Mouse (Mus musculus): ENCODE results near the gene Smarcd2. TPM values are rescaled to one million over a fixed set of nuclear protein-coding genes. Genes with fewer than 3 reads are reported as not detected.
"Not testable (repeated sequence)": the region's sequence is repeated elsewhere in the genome, so short reads cannot be mapped to it uniquely, and the experiment has no call there.

Gene Smarcd2
- total RNA-seq, 2 experiments from 2014 or later: 13.8 to 14.1 TPM

GRCm38 (mm10) chr11:106256775-106257174, 16.0 kb downstream of the Smarcd2 start:
- intact Hi-C loops (cut with DNase I): no loop called here
- peak in 1 of 2 experiments; percentile 33 for DNase-seq (ENCODE audit: extremely low spot score in 1 of 2, low spot score in 2 of 2)

GRCm38 (mm10) chr11:106255685-106256451, 16.9 kb downstream of the Smarcd2 start, which contains the start of the genes Ftsj3 and Psmc5:
Ftsj3 (minus strand) TSS chr11:106256079.
Psmc5 (plus strand) TSS chr11:106256154.
- intact Hi-C loops (cut with DNase I): no loop called here
- DNase-seq (ENCODE audit: extremely low spot score in 1 of 2, low spot score in 2 of 2): peak; percentile 97 to 99

- intact Hi-C loops (cut with DNase I): no loop called here
- DNase-seq (ENCODE audit: extremely low spot score in 1 of 2, low spot score in 2 of 2): peak in 1 of 2 experiments; percentile 36
Observed at GRCm38 (mm10) chr11:106255174-106255573, 17.6 kb downstream of the Smarcd2 start.

GRCm38 (mm10) chr11:106254767-106255166, 18.0 kb downstream of the Smarcd2 start:
- no peak for DNase-seq (ENCODE audit: extremely low spot score in 1 of 2, low spot score in 2 of 2)
- intact Hi-C loops (cut with DNase I): no loop called here

- intact Hi-C loops (cut with DNase I): no loop called here
- DNase-seq (ENCODE audit: extremely low spot score in 1 of 2, low spot score in 2 of 2): no peak
Observed at GRCm38 (mm10) chr11:106249326-106249725, 23.4 kb downstream of the Smarcd2 start.

- no peak for DNase-seq (ENCODE audit: extremely low spot score in 1 of 2, low spot score in 2 of 2)
- intact Hi-C loops (cut with DNase I): no loop called here
Observed at GRCm38 (mm10) chr11:106246834-106247233, 25.9 kb downstream of the Smarcd2 start.

- intact Hi-C loops (cut with DNase I); DNase-seq (ENCODE audit: extremely low spot score in 1 of 2, low spot score in 2 of 2): not testable (repeated sequence)
Observed at GRCm38 (mm10) chr11:106233978-106234377, 38.8 kb downstream of the Smarcd2 start.

GRCm38 (mm10) chr11:106220603-106221002, 52.2 kb downstream of the Smarcd2 start:
- DNase-seq (ENCODE audit: extremely low spot score in 1 of 2, low spot score in 2 of 2): no peak
- intact Hi-C loops (cut with DNase I): no loop called here

- peak; percentile 90 to 96 for DNase-seq (ENCODE audit: extremely low spot score in 1 of 2, low spot score in 2 of 2)
- intact Hi-C loops (cut with DNase I): no loop called here
Observed at GRCm38 (mm10) chr11:106216730-106217490, 55.9 kb downstream of the Smarcd2 start, which contains the start of gene Ddx42. Ddx42 (plus strand) TSS chr11:106216926.

- peak; percentile 97 to 98 for DNase-seq (ENCODE audit: extremely low spot score in 1 of 2, low spot score in 2 of 2)
- intact Hi-C loops (cut with DNase I): no loop called here
Observed at GRCm38 (mm10) chr11:106215927-106216729, 56.6 kb downstream of the Smarcd2 start, which contains the start of gene Ccdc47. Ccdc47 (minus strand) TSS chr11:106216344.

GRCm38 (mm10) chr11:106215450-106215859, 57.3 kb downstream of the Smarcd2 start:
- intact Hi-C loops (cut with DNase I): no loop called here
- no peak for DNase-seq (ENCODE audit: extremely low spot score in 1 of 2, low spot score in 2 of 2)

- intact Hi-C loops (cut with DNase I): no loop called here
Observed at GRCm38 (mm10) chr11:106214856-106215255, 57.9 kb downstream of the Smarcd2 start.

More at GRCm38 (mm10) chr11:106214856-106215255, 57.9 kb downstream of the Smarcd2 start:
- peak in 1 of 2 experiments; percentile 24 for DNase-seq (ENCODE audit: extremely low spot score in 1 of 2, low spot score in 2 of 2)

Other genes with a start within 250 kb of the Smarcd2 start
- gene Dcaf7, start 236.1 kb downstream of the Smarcd2 start, total RNA-seq (2021): 100 to 1,000 TPM; 228 to 235 TPM
- gene Taco1, start 206.9 kb downstream of the Smarcd2 start, total RNA-seq (2021): 10 to 100 TPM; 14.0 TPM
- 10 to 100 TPM; 23.0 to 23.6 TPM for gene Map3k3, start 188.4 kb downstream of the Smarcd2 start, total RNA-seq (2021)
- 1 to 10 TPM in 1 of 2 experiments, not detected in 1; 1.5 TPM for gene Gm10840, start 112.1 kb downstream of the Smarcd2 start, total RNA-seq (2021)
- gene Limd2, start 112.1 kb downstream of the Smarcd2 start, total RNA-seq (2021): 10 to 100 TPM; 79.4 to 89.1 TPM
- gene Strada, start 70.8 kb downstream of the Smarcd2 start, total RNA-seq (2021): 10 to 100 TPM; 27.5 to 28.2 TPM
- gene Ccdc47, start 56.6 kb downstream of the Smarcd2 start, total RNA-seq (2021): 10 to 100 TPM; 77.3 to 85.3 TPM
- 10 to 100 TPM; 67.9 to 72.7 TPM for gene Ddx42, start 56.0 kb downstream of the Smarcd2 start, total RNA-seq (2021)
- gene Ftsj3, start 16.9 kb downstream of the Smarcd2 start, total RNA-seq (2021): 10 to 100 TPM; 31.0 to 32.8 TPM
- gene Psmc5, start 16.8 kb downstream of the Smarcd2 start, total RNA-seq (2021): 100 to 1,000 TPM; 127 to 134 TPM
- gene Tcam1, start 3.7 kb upstream of the Smarcd2 start, total RNA-seq (2021): under 1 TPM; 0.21 to 0.22 TPM
- gene Gh, start 28.9 kb upstream of the Smarcd2 start, total RNA-seq (2021): not detected
- under 1 TPM; 0.58 to 0.79 TPM for gene Cd79b, start 41.8 kb upstream of the Smarcd2 start, total RNA-seq (2021)
- gene Scn4a, start 80.3 kb upstream of the Smarcd2 start, total RNA-seq (2021): under 1 TPM; 0.09 to 0.34 TPM
- not detected for gene Prr29, start 92.5 kb upstream of the Smarcd2 start, total RNA-seq (2021)
- 1 to 10 TPM; 4.8 to 5.6 TPM for gene Icam2, start 115.1 kb upstream of the Smarcd2 start, total RNA-seq (2021)
- 1 to 10 TPM; 7.6 to 9.5 TPM for gene Ern1, start 214.9 kb upstream of the Smarcd2 start, total RNA-seq (2021)